Mouse (Mus musculus): Measurements from ENCODE around the gene Atp1a4.

Gene Atp1a4

DNA sequence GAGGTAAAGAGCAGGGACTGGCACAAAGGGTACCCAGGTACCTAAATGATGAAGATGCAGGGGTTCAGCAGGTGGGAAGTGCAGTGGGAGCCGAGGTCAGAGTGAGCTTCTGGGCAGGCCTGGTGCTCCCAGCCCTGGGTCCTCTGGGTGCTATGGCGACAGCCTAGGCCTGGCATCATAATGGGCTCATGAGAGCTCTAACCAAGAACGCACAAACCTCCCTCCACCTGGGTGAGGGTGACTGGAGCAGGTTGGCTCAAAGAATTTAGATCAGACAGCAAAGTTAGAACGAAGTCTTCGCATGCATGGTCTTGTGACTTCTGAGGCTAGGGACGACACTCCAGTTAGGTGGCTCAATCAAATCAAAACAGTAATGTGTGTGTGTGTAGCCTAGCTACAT lies at the start of gene Atp1a4:
TSS of gene Atp1a4 (minus strand) at position 101 of the 400 bp plus-strand sequence.
- DNase-seq (ENCODE audit: low read depth) = no peak

DNA sequence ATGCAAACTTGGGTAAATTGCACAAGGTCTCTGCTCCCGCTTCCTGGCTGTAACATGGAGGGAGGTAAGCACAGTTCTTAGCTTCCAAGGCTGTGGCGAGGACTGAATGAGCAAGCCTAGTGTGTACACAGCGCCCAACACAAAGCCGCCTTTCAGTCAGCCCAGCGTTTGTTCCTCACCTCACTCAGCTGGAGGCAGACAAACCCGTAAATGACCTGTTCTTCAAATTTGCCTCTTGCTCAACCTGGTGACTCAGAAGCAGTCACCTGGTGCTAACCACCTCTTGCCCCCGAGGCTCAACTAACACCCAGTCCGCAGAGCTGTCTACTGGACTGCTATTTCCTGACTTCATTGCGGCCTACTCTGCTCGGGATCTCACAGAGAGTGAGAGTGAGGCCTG lies 49.7 kb upstream of the Atp1a4 start:
- DNase-seq (ENCODE audit: low read depth) = no peak

DNA sequence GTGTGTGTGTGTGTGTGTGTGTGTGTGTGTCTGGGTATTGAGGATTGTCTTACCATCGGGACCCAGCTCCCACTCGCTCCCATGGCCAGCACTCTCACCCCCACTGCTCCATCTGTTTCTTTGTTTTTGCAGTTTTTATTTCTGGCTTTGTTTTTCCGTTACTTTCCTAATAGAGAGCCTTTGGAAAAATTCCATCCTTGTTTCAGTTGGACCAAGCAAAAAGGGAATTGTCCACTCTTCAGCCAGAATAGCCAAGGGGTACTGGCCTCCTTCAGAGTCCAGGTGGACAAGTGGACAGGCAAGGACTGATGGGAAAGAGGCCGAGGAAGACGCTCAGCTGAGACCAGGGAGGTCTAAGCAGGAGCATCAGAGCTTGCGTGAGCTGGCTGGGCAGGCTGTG lies 48.7 kb upstream of the Atp1a4 start:
- DNase-seq (ENCODE audit: low read depth) = no peak

DNA sequence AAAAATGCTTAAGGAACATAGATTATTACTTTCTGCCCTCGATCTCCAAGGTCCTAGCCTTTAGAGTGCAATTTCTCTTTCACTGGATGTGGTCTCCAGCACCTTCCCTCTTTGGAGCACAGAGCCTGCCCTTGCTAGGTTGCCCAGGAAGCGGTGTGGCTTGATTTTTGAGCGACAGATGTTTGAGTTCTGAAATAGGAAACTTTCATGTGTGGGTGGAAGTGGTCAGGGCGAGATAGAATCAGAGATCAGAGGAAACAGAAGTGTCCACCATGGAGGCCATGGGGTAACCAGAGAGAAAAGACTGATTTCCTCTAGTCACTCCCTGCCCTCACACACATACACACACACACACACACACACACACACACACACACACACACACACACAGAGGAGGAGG lies 48.0 kb upstream of the Atp1a4 start:
- peak; percentile 76 for DNase-seq (ENCODE audit: low read depth)

DNA sequence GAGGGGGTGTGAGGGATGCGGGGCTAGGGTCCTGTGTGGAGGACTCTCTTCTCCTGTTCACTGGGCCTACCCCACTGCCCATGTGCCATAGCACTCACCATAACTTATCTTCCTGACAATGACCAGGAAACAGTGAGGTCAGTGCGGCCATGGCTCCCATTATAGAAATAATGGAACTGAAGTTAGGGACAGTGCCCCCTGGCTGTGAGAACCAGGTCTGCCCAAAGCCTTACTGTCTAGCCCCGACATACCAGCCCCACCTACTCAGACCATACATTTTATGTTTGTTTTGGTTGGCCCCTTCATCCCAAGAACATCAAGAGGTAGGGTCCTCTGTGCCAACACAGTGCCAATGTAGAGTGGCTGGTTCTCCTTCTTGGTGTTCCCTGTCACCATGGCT lies 47.4 kb upstream of the Atp1a4 start:
- DNase-seq (ENCODE audit: low read depth) = peak; percentile 56

DNA sequence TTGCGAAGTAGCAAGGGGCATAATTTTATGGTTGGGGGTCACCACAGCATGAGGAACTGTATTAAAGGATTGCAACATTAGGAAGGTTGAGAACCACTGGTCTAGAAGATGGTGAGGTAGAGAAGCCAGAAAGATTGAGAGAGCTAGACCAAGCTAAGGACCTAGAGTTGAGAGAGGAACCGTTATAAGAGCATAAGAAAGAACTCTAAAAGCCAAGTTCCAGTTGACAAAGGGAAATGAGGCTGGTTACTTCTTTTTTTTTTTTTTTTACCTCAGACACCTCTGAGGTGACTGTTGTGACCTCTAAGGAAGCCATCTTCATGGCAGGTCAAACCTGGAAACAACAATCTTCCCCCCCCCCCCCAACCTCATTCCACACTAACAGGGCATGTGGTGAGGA lies 46.9 kb upstream of the Atp1a4 start:
- DNase-seq (ENCODE audit: low read depth) = no peak

DNA sequence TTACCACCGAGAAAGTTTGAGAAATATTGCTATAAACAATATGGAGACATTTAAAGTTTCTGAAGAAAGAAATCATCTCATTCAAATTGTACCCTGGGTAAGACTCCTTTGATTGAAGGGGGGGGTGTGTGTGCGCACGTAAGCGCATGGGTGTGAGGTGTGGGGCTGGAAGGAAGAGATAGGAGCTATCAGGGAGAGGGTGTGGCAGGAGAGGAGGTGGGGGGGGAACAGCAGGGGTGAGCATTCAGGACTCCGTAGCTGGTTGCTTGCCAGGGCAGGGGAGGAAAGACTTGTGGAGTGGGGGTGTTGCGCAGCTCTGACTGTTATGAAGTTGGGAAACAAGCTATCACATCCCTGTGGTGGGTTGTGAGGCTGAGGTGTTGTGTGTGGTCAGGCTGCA lies 46.2 kb upstream of the Atp1a4 start:
- no peak for DNase-seq (ENCODE audit: low read depth)

DNA sequence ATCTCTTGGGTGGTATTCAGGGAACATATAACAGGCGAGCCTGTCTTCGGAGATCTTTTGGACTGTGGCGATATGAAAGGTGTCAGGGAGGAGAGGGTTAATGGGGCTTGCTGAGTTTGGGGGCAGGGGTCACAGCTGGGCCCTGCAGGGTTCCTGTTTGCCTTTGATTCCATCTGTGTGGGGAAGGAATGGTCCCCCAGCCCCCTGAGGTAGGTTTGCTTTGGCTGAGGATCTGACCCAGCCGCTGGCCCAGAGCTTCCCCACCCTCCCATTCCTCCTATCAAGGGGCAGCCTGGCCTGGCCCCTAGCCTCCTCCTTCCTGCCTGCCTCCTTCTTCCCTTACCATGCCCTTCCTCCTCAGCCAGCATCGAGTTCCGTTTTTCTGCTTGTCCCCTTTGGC lies 44.6 kb upstream of the Atp1a4 start:
- DNase-seq (ENCODE audit: low read depth) = no peak

DNA sequence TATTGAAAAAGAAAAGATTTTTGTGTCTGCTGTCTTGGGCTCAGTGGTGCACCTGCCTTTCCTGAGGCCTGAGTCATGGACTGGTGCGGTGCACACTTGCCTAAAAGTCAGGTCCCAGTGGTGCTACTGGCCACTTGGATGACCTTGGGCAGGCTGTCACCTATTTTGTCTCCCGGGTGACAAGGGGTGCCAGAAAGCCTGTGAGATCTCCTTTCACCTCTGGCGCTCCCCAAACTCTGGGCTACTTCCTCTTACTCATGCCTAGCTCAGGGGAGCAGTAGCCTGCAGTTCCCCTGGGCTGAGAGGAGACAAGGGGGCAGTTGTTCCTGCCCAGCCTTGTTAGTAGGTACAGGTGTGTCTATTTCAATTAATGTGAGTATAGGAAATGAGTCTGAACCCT lies 44.1 kb upstream of the Atp1a4 start:
- DNase-seq (ENCODE audit: low read depth) = no peak

DNA sequence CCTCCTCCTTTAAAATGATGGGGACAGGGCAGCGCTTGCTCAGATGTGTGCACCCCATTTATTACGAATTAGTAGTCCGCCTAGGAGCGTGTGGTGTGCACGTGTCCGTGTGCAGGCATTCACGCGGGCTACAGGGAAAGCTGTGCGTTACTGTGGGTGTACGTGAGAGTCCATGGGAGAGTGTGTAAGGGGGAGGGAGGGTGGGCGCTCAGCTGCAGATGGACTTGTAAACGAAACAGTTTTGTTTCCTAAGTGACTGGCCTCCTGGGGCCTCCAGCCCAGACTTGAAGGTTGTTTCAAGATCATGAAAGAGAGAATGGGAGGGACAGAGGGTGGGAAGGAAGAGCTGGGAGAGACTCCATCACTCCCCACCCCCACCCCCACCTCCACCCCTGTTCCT lies 43.0 kb upstream of the Atp1a4 start:
- DNase-seq (ENCODE audit: low read depth) = no peak

DNA sequence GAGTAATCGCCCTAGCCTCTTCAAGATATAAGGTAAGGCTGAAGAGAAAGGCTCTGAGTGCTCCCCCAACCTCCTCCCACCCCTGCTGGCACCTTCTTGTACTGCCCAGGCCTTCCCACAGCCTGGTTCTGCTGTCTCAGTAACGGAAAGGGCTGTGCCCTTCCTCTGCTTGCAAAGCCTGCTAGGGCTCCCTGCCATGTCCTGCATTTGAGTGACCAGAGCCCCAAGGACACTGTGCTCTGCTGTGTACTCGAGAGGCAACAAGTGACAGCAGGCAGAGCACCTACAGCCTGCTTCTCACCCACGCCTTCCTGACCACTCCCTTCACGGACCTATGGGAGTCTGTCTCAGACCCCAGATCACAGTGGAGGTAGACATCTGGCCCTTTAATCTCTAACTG lies 42.0 kb upstream of the Atp1a4 start:
- DNase-seq (ENCODE audit: low read depth) = no peak

DNA sequence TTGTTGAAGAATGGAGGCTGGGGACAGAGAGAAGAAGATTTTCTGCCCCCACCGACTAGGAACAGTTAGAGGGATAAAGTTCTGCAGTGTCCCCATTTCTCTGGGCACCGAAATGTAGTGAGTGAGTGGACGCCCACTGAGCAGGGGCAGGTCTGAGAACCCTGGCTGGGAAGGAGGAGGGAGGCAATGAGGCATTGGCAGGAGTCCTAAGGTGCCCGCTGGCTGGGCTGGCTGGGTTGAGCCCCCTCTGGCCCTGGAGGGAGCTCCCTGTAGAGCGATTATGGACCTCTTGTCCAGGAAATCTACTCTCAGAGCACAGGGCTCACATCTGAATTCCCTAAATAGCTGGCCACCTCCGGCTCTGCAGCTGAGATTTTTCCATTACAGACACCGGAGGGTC lies 41.3 kb upstream of the Atp1a4 start:
- DNase-seq (ENCODE audit: low read depth) = no peak

DNA sequence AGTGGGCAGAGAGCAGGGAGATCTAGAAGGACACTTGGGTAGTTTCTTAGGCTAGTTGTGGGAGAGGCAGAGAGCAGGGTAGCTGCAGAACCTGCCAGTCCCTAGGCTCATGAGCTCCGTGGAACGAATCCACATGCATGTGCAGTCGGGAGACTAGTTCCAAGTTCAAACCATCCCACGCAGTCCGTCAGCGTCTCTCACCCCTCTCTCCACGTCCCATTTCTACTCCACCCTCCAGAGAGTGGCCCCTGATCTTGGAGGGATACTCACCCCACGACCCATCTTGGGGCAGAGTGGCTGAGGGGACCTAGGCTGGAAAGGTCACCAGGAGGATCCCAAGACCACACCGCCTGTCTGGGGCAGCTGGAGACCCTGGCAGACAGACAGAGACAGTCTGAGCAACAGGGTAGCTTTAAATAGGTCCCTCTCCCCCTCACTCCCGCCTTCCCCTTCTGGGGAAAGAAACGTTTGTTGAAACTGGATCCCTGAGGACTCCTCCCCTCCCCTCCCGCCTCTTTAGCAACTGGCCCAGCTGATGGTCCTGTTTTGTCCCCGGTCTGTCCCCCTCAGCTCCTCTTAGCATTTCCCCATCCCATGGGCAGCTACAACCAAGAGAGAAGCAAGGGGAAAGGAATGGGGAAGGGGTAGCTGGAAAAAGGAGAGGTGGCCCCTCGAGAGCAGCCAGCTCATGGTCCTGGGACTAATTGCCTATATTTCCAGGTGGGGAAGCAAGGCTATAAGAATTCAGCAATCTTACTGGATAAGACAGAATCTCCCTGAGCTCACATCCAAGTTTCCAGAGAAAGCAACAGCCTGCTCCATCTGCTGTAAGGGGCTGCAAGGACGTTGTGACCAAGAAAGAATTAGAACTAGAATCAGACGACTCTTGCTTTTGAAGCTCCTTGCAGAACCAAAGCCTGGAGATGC lies 39.7 kb upstream of the Atp1a4 start, which contains the start of gene Atp1a2:
TSS of gene Atp1a2 (minus strand) at position 454 of the 927 bp plus-strand sequence.
- DNase-seq (ENCODE audit: low read depth) = no peak

DNA sequence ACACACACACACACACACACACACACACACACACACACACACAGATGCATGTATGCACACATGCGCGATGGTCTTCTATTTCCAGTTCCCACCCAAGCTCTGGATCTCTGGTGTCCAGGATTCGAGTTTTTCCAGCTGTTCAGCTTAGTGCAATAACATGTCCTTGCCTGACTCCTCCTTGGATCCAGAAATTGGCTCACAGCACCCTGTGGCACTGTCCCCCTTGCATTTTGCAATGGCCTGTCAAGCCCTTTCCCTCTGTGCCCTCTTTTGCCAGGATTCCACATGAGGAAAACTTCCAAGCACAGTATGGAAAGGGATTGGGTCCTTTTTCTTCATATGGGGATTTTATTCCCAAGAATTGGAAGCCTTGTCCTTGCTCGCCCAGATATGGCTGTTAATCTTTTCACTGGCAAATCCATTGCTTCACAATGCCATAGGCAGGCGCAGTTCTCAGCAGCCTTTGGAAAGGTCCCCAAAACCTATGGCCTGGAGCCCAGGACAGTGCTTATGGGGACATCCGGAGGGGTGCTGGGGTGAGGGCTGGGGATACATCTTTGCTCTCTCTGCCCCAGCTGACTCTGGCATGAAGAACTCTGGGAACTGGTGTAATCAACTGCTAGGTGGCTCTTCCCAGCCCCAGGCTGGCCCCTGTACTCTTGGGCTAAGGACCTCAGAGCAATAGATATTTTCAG lies 38.7 kb upstream of the Atp1a4 start:
- DNase-seq (ENCODE audit: low read depth) = no peak

DNA sequence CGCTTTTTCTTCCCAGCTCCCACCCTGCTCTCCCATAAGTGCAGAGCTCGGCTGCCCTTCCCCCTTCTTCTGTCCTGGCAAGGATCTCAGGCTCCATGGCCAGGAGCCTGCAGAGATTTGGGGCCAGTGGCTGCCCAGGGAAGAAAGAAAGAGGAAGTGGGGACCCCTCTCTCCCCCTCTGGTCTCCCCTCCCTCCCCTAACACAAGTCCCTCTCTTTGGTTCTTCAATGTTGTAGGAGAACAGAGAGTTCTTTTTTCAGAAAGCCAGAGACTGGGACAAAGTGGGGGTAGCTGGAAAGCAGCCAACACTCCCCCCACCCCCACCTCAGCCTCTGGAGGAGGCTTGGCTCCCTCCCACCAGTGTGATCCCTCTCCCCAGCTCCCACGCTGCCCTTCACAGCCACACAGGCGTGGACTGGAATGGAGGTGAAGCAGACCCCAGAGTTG lies 37.6 kb upstream of the Atp1a4 start:
- no peak for DNase-seq (ENCODE audit: low read depth)

DNA sequence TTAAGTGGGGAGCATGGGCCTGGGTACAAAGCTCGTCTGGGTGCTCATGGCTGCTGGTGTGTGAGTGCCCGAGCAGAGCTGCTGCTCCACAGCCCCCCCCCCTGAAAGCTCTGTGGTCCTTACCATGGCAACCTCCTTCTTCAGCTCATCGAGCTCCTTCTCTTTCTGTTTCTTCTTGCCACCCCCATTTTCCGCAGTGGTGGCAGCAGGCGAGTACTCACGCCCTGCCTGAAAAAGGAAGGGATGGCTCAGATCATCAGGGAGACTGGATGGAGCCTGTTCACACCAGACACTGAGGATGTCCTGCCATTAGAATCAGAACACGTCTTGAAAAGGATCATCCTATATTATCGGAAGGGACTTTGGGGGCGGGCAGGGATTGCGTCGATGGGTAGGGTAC lies 35.2 kb upstream of the Atp1a4 start:
- no peak for DNase-seq (ENCODE audit: low read depth)

DNA sequence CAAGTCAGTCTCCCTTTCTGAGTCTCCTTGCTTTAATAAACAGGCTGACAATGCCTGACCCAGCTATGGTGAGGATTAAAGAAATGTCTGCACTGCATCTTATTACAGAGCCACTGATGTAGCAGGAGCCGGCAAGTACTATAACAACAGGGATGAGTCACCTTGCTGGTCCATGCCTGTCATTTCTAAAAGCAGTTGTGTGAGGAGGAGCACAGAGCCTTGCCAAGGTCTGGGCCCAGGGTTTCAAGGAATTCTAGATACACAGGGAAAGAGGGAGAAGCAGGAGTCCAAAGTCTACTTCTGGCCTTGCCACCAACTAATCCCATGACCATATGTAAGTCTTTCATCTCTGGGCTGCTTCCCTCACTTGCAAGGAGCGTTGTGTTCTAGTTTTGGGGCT lies 34.7 kb upstream of the Atp1a4 start:
- no peak for DNase-seq (ENCODE audit: low read depth)

DNA sequence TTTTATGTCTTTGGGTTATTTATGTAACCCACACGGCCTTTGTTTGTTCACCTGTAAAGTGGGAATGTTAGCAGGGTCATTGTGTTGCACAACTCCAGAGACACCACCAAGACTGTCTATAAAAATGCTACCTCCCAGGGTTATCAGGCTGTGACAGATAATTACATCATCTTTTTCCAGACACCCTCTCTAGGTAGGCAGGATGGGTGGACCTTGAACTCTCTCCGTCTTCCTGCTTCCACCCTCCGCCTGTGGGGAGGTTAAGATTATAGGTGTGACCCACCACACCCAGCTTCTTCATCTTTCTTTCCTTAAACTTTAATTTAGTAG lies 31.4 kb upstream of the Atp1a4 start:
- DNase-seq (ENCODE audit: low read depth) = no peak

DNA sequence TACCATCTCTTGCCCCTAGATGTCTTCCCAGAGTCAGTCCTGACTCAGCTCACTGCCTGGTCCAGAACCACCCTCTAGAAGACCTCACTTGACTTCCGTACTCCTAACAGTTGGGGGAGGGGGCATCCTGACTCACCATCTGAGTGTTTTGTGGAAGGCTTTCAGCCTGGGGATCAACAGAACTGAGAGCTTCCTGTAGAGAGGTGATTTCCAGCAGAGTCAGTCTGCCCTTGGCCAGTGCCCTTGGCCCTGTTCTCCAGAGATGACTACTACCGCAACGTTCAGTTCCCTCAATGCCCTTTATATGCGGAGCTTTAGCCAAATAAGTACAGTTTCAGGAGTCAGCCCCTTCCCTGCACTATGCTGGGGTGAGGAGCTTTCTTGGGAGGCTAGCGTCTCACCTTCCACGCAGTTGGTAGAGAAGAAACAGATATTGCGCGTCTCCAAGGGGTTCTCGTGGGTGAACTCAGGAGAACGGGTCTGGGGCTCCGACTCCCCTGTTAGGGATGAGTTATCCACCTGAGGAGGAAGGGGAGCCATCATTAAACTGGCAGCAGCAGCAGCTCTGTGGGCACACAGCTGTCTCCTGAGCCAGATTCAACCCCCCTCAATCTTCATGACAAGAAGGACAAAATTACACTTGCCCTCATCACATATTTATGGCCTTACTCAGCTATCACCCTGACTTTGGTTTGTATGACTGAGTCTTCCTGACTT lies 30.8 kb upstream of the Atp1a4 start:
- DNase-seq (ENCODE audit: low read depth) = peak; percentile 31

DNA sequence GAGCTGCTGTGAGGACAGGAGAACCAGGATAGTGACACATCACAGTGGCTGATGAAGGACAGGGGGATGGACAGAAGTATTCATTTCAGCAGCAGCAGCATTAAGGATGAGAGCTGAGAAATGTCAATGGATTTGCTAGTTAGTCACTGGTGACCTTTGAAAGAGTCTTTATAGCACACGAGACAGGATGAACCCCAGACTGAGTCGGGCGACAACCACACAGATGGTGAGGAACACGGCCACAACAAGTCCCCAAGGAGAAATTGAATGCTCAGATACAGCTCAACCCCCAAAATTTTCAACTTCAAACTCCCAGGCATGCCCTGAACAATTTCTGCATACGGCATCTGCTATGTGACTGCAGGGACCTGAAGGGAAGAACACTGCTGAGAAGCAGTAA lies 28.5 kb upstream of the Atp1a4 start:
- DNase-seq (ENCODE audit: low read depth) = no peak

DNA sequence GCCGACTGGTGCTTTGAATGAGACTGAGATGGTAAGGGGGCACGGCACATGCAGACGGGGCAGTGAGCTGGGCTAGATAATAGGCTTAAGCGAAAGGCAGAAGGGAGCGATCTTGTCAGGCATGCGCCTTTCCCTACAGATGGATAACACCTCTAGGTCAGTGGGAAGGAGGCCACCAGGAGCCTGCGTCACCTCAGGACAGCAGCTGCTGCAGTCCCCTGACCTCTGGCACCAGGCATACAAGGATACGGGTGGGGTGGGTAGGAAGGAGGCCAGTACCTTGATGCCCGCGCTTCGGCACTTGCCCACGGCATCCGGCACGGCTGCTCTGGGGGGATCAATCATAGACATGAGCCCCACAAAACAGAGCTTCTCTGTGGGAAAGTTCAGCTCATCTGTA lies 26.0 kb upstream of the Atp1a4 start:
- DNase-seq (ENCODE audit: low read depth) = no peak

DNA sequence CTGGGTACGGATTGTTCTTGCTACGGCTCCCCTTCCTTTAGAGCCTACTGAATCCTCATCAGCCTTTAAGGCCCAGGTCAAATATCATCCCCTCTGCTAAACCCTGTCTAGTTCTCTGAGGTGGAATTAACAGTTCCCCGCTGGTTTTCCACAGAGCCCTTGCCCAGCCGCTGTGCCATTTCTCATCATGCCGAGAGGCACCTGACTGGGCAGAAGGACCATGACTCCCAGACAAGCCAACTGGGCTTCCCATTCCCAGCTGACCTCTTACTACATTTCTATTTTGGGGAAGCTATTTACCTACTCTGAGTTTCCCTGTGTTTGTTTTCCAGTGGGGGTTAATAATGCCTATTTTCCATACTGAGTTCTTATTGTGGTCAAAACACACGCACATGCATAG lies 24.9 kb upstream of the Atp1a4 start:
- no peak for DNase-seq (ENCODE audit: low read depth)

Data from induced T-regulatory cell, adult 2 months (primary cell).